Mouse (Mus musculus) kidney, embryonic 14.5 days (tissue): Measurements from ENCODE around the gene Spock1. TPM values are rescaled to one million over a fixed set of nuclear protein-coding genes. Genes with fewer than 3 reads are reported as not detected.

Experiments used
- ATAC-seq: fragments of 200-750 bp; cut with Nextera tagmentation; 2 replicates; pipeline ENCODE4 v1.8.0; 2017; ENCODE audit warnings: moderate number of reproducible peaks, mild to moderate bottlenecking, moderate TSS enrichment, moderate library complexity; ENCODE audit not compliant: low FRiP score, low TSS enrichment
- H3K27ac ChIP-seq: fragments of 300-500 bp; sonication (generic); 2 replicates; pipeline ENCODE4 v1.5.1; 2014; ENCODE audit warnings: low read depth, mild to moderate bottlenecking, low read length, moderate library complexity, mixed read lengths
- H3K27me3 ChIP-seq: fragments of 300-500 bp; sonication (generic); 2 replicates; pipeline ENCODE4 v1.6.1; 2014; ENCODE audit warnings: mild to moderate bottlenecking, low read length; ENCODE audit not compliant: control insufficient read depth, insufficient read depth
- H3K36me3 ChIP-seq: fragments of 300-500 bp; sonication (generic); 2 replicates; pipeline ENCODE4 v1.6.1; 2014; ENCODE audit warnings: low read length, mixed read lengths; ENCODE audit not compliant: control insufficient read depth, insufficient read depth
- H3K4me1 ChIP-seq: fragments of 300-500 bp; sonication (generic); 2 replicates; pipeline ENCODE4 v1.6.1; 2014; ENCODE audit warnings: low read length, mixed read lengths; ENCODE audit not compliant: control insufficient read depth, insufficient read depth
- H3K4me2 ChIP-seq: fragments of 300-500 bp; sonication (generic); replicated peaks from 2 replicates; pipeline ENCODE4 v1.6.1; 2014; ENCODE audit warnings: low read depth, mild to moderate bottlenecking, low read length
- H3K4me3 ChIP-seq: fragments of 300-500 bp; sonication (generic); 2 replicates; pipeline ENCODE4 v1.5.1; 2014; ENCODE audit warnings: mild to moderate bottlenecking, low read length
- H3K9ac ChIP-seq: fragments of 300-500 bp; sonication (generic); 2 replicates; pipeline ENCODE4 v1.6.1; 2014; ENCODE audit warnings: low read depth, mild to moderate bottlenecking, low read length, moderate library complexity
- H3K9me3 ChIP-seq: fragments of 300-500 bp; sonication (generic); 2 replicates; pipeline ENCODE4 v1.6.1; 2016; ENCODE audit warnings: low read length; ENCODE audit not compliant: control insufficient read depth
- WGBS: fragments of 180-500 bp; shearing (Covaris S2); extraction: QIAGEN DNeasy Blood & Tissue Kit; methylation state at CpG from one replicate; pipeline ENCODE4 v1.1.7; 2014; 5-methylcytosine and 5-hydroxymethylcytosine counted together
- polyA plus RNA-seq: library from polyadenylated mRNA; unstranded; fragments of >200 nt; fragmentation: Nextera tagmentation; extraction: Ambion mirVana; gene quantifications from 2 replicates; pipeline ENCODE4 v1.2.1, GENCODE M21; 2014

The Spock1 gene
- polyA plus RNA-seq, 1 experiment from 2014 or later: 0.50 TPM

DNA sequence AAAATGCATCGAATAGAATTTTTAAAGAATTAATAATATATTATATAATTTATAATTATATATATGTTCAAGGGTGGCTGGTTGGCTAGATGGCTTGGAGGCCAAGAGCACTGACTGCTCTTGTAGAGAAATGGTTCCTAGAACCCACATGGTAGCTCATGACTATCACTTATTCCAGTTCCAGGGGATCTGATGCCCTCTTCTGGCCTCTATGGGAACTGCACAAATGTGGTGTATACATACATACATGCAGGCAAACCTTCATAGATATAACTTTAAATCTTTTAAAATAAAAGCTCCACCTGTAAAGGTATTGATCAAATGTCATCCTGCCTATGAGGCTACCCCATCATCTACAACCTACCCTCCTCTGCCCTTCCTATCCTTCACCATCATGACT lies 493.4 kb downstream of the Spock1 start:
- no peak for ATAC-seq
- H3K4me1 ChIP-seq: no peaks in the 10 kb centered on the region
- H3K27ac ChIP-seq: no peak overlapping the region
- H3K9ac ChIP-seq: no peak overlapping the region
- 95% methylated on average over 1 of the region's 1 CpGs for WGBS
- H3K27me3 ChIP-seq: no peaks in the 10 kb centered on the region
- no peaks in the 10 kb centered on the region for H3K36me3 ChIP-seq
- H3K4me2 ChIP-seq: no peak overlapping the region
- H3K9me3 ChIP-seq: no peaks in the 10 kb centered on the region
- H3K4me3 ChIP-seq: no peak overlapping the region

DNA sequence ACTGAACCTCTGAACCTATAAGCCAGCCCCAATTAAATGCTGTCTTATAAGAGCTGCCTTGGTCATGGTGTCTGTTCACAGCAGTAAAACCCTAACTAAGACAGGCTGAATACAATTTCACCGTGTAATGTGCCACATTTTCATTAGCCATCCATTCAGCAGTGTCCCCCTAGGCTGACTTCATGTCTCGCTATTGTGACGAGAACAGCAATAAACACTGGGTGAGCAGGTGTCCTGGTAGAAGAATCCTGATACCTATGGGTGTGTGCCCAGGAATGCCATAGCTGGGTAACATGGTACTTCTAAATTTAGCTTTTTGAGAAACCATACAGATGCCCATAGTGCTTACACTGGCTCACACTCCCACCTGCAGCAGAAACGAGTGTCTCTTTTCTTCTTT lies 500.5 kb downstream of the Spock1 start:
- 91% methylated on average over 4 of the region's 4 CpGs for WGBS
- Histone ChIP-seq H3K27me3 (no peaks in the 10 kb centered on the region), H3K9me3 (no peaks in the 10 kb centered on the region), H3K4me1 (no peaks in the 10 kb centered on the region), H3K4me3 (no peak overlapping the region), H3K36me3 (no peaks in the 10 kb centered on the region), H3K27ac (no peak overlapping the region), H3K9ac (no peak overlapping the region), H3K4me2 (no peak overlapping the region)
- no peak for ATAC-seq

DNA sequence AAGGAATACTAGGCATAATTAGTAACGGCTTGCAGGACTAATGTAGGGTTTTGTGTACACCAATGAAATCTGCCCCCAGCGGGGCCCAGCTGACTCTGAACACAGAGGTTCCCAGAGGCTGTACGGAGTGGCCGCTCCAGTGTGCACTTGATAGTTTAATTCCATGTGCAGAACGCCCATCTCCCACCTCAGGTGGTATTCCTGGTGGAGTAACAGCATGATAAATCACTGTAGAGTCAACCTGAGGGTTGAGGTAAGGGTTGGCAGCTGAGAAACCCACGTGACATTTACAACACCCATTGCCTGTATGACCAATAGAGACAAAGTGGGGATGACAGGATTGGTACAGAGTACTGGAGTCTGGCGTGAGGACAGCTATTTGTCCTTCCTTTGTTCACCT lies 505.7 kb downstream of the Spock1 start:
- no peaks in the 10 kb centered on the region for H3K36me3 ChIP-seq
- no peak overlapping the region for H3K4me3 ChIP-seq
- ATAC-seq: no peak
- no peak overlapping the region for H3K4me2 ChIP-seq
- no peak overlapping the region for H3K27ac ChIP-seq
- no peaks in the 10 kb centered on the region for H3K27me3 ChIP-seq
- H3K9me3 ChIP-seq: no peaks in the 10 kb centered on the region
- 80% methylated on average over 7 of the region's 7 CpGs for WGBS
- H3K4me1 ChIP-seq: no peaks in the 10 kb centered on the region
- H3K9ac ChIP-seq: no peak overlapping the region

DNA sequence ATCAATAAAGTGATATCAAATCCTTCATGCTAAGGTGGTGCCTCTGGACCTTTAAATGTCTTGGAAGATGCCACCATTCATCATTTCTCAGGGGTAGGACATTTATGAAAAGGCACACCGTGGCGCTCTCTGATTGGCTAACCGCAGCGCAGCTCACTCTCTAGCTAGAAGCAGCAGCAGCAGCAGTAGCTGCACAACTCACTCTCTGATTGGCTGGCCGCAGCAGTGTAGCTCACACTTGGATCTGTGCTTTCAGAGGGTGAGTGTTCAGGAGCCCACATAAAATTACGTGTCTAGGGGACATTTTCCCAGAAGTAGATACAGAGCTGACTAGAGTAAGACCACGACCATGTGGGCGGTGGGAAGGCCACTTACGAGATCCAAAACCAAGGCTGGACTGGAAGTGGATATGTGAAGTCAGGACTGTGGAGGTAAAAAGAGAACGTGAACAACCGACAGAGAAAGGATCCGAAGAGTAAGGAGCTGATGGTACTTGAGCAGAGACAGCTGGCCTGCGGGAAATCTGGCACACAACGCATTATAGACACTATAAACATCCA lies 535.9 kb downstream of the Spock1 start:
- H3K4me3 ChIP-seq: no peak overlapping the region
- H3K9ac ChIP-seq: no peak overlapping the region
- H3K4me2 ChIP-seq: no peak overlapping the region
- no peak for ATAC-seq
- no peak overlapping the region for H3K27ac ChIP-seq
- H3K9me3 ChIP-seq: no peaks in the 10 kb centered on the region
- WGBS: 85% methylated on average over 14 of the region's 14 CpGs
- H3K4me1 ChIP-seq: no peaks in the 10 kb centered on the region
- no peaks in the 10 kb centered on the region for H3K36me3 ChIP-seq
- no peaks in the 10 kb centered on the region for H3K27me3 ChIP-seq

Other genes starting within 250 kb of the Spock1 start
- 4.1 and 6.0 TPM in 2 replicates for gene Klhl3, start 205.3 kb upstream of the Spock1 start, polyA plus RNA-seq
- gene Hnrnpa0, start 220.2 kb upstream of the Spock1 start, polyA plus RNA-seq: 55.5 and 103 TPM in 2 replicates
- gene Idnk, start 249.3 kb upstream of the Spock1 start, polyA plus RNA-seq: 33.4 and 41.8 TPM in 2 replicates